Mouse (Mus musculus): ENCODE data around the gene Ppp3cb.

GRCm38 (mm10) chr14:20478801-20479200 is 67.6 kb downstream of the Ppp3cb start:
- TF ChIP-seq CTCF (IDR thresholded peaks at IDR 0.05; ENCODE audit: insufficient read depth, low read depth, low read length) (no peak), POLR2A (IDR thresholded peaks at IDR 0.05; ENCODE audit: insufficient read depth, low read depth, low read length) (no peak)
